Mouse (Mus musculus): ENCODE results near the gene Fndc9. TPM values are rescaled to one million over a fixed set of nuclear protein-coding genes. Genes with fewer than 3 reads are reported as not detected.

The Fndc9 gene
- polyA plus RNA-seq, 1 experiment from 2014 or later = 0.06 TPM

- Histone ChIP-seq H3K9ac (ENCODE audit: low read length) (no peak overlapping the region), H3K36me3 (ENCODE audit: control insufficient read depth, insufficient read depth, low read length) (no peaks in the 10 kb centered on the region), H3K4me1 (replicated peaks; ENCODE audit: control insufficient read depth, insufficient read depth, low read length) (no peaks in the 10 kb centered on the region), H3K4me2 (ENCODE audit: low read depth, low read length) (no peak overlapping the region), H3K4me3 (ENCODE audit: low read length) (no peak overlapping the region), H3K27ac (ENCODE audit: low read length) (no peak overlapping the region), H3K9me3 (ENCODE audit: control insufficient read depth, low read length) (no peaks in the 10 kb centered on the region), H3K27me3 (ENCODE audit: control insufficient read depth, insufficient read depth, low read depth, low read length) (no peaks in the 10 kb centered on the region)
- WGBS = 60% methylated on average over 2 of the region's 2 CpGs
- no peak for ATAC-seq (ENCODE audit: low read depth)
These were observed 11.8 kb upstream of the Fndc9 start for GRCm38 (mm10) chr11:46223575-46223974.

- no peak overlapping the region for H3K4me2 ChIP-seq (ENCODE audit: low read depth, low read length)
- no peaks in the 10 kb centered on the region for H3K9me3 ChIP-seq (ENCODE audit: control insufficient read depth, low read length)
- no peak for ATAC-seq (ENCODE audit: low read depth)
- H3K4me1 ChIP-seq (replicated peaks; ENCODE audit: control insufficient read depth, insufficient read depth, low read length) = no peaks in the 10 kb centered on the region
- H3K36me3 ChIP-seq (ENCODE audit: control insufficient read depth, insufficient read depth, low read length) = no peaks in the 10 kb centered on the region
- no peak overlapping the region for H3K9ac ChIP-seq (ENCODE audit: low read length)
- 89% methylated on average over 5 of the region's 5 CpGs for WGBS
- H3K27me3 ChIP-seq (ENCODE audit: control insufficient read depth, insufficient read depth, low read depth, low read length) = no peaks in the 10 kb centered on the region
- H3K27ac ChIP-seq (ENCODE audit: low read length) = no peak overlapping the region
- H3K4me3 ChIP-seq (ENCODE audit: low read length) = no peak overlapping the region
These were observed 10.0 kb upstream of the Fndc9 start for GRCm38 (mm10) chr11:46225345-46225744.

- 70% methylated on average over 6 of the region's 6 CpGs for whole genome bisulfite sequencing
- Histone ChIP-seq H3K27me3 (ENCODE audit: control insufficient read depth, insufficient read depth, low read depth, low read length) (no peaks in the 10 kb centered on the region), H3K9ac (ENCODE audit: low read length) (no peak overlapping the region), H3K9me3 (ENCODE audit: control insufficient read depth, low read length) (no peaks in the 10 kb centered on the region), H3K27ac (ENCODE audit: low read length) (no peak overlapping the region), H3K4me1 (replicated peaks; ENCODE audit: control insufficient read depth, insufficient read depth, low read length) (no peaks in the 10 kb centered on the region), H3K4me2 (ENCODE audit: low read depth, low read length) (no peak overlapping the region), H3K4me3 (ENCODE audit: low read length) (no peak overlapping the region), H3K36me3 (ENCODE audit: control insufficient read depth, insufficient read depth, low read length) (no peaks in the 10 kb centered on the region)
- no peak for ATAC-seq (ENCODE audit: low read depth)
These were observed 5.1 kb upstream of the Fndc9 start for GRCm38 (mm10) chr11:46230184-46230583.

- Histone ChIP-seq H3K36me3 (ENCODE audit: control insufficient read depth, insufficient read depth, low read length) (no peaks in the 10 kb centered on the region), H3K4me1 (replicated peaks; ENCODE audit: control insufficient read depth, insufficient read depth, low read length) (no peaks in the 10 kb centered on the region), H3K4me2 (ENCODE audit: low read depth, low read length) (no peak overlapping the region), H3K27me3 (ENCODE audit: control insufficient read depth, insufficient read depth, low read depth, low read length) (no peaks in the 10 kb centered on the region), H3K27ac (ENCODE audit: low read length) (no peak overlapping the region), H3K9ac (ENCODE audit: low read length) (no peak overlapping the region), H3K9me3 (ENCODE audit: control insufficient read depth, low read length) (no peaks in the 10 kb centered on the region), H3K4me3 (ENCODE audit: low read length) (no peak overlapping the region)
- WGBS = 82% methylated on average over 4 of the region's 4 CpGs
- no peak for ATAC-seq (ENCODE audit: low read depth)
These were observed 2.5 kb upstream of the Fndc9 start for GRCm38 (mm10) chr11:46232803-46233202.

GRCm38 (mm10) chr11:46233966-46234365 is 1.4 kb upstream of the Fndc9 start:
- H3K4me1 ChIP-seq (replicated peaks; ENCODE audit: control insufficient read depth, insufficient read depth, low read length) = no peaks in the 10 kb centered on the region
- H3K4me2 ChIP-seq (ENCODE audit: low read depth, low read length) = no peak overlapping the region
- H3K9me3 ChIP-seq (ENCODE audit: control insufficient read depth, low read length) = no peaks in the 10 kb centered on the region
- 57% methylated on average over 4 of the region's 4 CpGs for WGBS
- no peak for ATAC-seq (ENCODE audit: low read depth)
- H3K36me3 ChIP-seq (ENCODE audit: control insufficient read depth, insufficient read depth, low read length) = no peaks in the 10 kb centered on the region
- no peak overlapping the region for H3K27ac ChIP-seq (ENCODE audit: low read length)
- H3K4me3 ChIP-seq (ENCODE audit: low read length) = no peak overlapping the region
- H3K27me3 ChIP-seq (ENCODE audit: control insufficient read depth, insufficient read depth, low read depth, low read length) = no peaks in the 10 kb centered on the region
- H3K9ac ChIP-seq (ENCODE audit: low read length) = no peak overlapping the region

- 43% methylated on average over 4 of the region's 4 CpGs for WGBS
- Histone ChIP-seq H3K9me3 (ENCODE audit: control insufficient read depth, low read length) (no peaks in the 10 kb centered on the region), H3K27me3 (ENCODE audit: control insufficient read depth, insufficient read depth, low read depth, low read length) (no peaks in the 10 kb centered on the region), H3K4me1 (replicated peaks; ENCODE audit: control insufficient read depth, insufficient read depth, low read length) (no peaks in the 10 kb centered on the region), H3K4me3 (ENCODE audit: low read length) (no peak overlapping the region), H3K36me3 (ENCODE audit: control insufficient read depth, insufficient read depth, low read length) (no peaks in the 10 kb centered on the region), H3K27ac (ENCODE audit: low read length) (no peak overlapping the region), H3K4me2 (ENCODE audit: low read depth, low read length) (no peak overlapping the region), H3K9ac (ENCODE audit: low read length) (no peak overlapping the region)
- ATAC-seq (ENCODE audit: low read depth) = no peak
These were observed 1.6 kb downstream of the Fndc9 start for GRCm38 (mm10) chr11:46236976-46237375.

- no peak overlapping the region for H3K4me2 ChIP-seq (ENCODE audit: low read depth, low read length)
- H3K36me3 ChIP-seq (ENCODE audit: control insufficient read depth, insufficient read depth, low read length) = no peaks in the 10 kb centered on the region
- no peak overlapping the region for H3K4me3 ChIP-seq (ENCODE audit: low read length)
- WGBS = 81% methylated on average over 7 of the region's 7 CpGs
- H3K27me3 ChIP-seq (ENCODE audit: control insufficient read depth, insufficient read depth, low read depth, low read length) = no peaks in the 10 kb centered on the region
- H3K9me3 ChIP-seq (ENCODE audit: control insufficient read depth, low read length) = no peaks in the 10 kb centered on the region
- H3K27ac ChIP-seq (ENCODE audit: low read length) = no peak overlapping the region
- no peaks in the 10 kb centered on the region for H3K4me1 ChIP-seq (replicated peaks; ENCODE audit: control insufficient read depth, insufficient read depth, low read length)
- ATAC-seq (ENCODE audit: low read depth) = no peak
- no peak overlapping the region for H3K9ac ChIP-seq (ENCODE audit: low read length)
These were observed 5.9 kb downstream of the Fndc9 start for GRCm38 (mm10) chr11:46241150-46241673.

GRCm38 (mm10) chr11:46241985-46242384 is 6.7 kb downstream of the Fndc9 start:
- Histone ChIP-seq H3K4me1 (replicated peaks; ENCODE audit: control insufficient read depth, insufficient read depth, low read length) (no peaks in the 10 kb centered on the region), H3K27ac (ENCODE audit: low read length) (no peak overlapping the region), H3K9ac (ENCODE audit: low read length) (no peak overlapping the region), H3K4me3 (ENCODE audit: low read length) (no peak overlapping the region), H3K9me3 (ENCODE audit: control insufficient read depth, low read length) (no peaks in the 10 kb centered on the region), H3K36me3 (ENCODE audit: control insufficient read depth, insufficient read depth, low read length) (no peaks in the 10 kb centered on the region), H3K27me3 (ENCODE audit: control insufficient read depth, insufficient read depth, low read depth, low read length) (no peaks in the 10 kb centered on the region), H3K4me2 (ENCODE audit: low read depth, low read length) (no peak overlapping the region)
- 81% methylated on average over 8 of the region's 8 CpGs for WGBS
- ATAC-seq (ENCODE audit: low read depth) = no peak

- Histone ChIP-seq H3K9me3 (ENCODE audit: control insufficient read depth, low read length) (no peaks in the 10 kb centered on the region), H3K27me3 (ENCODE audit: control insufficient read depth, insufficient read depth, low read depth, low read length) (no peaks in the 10 kb centered on the region), H3K4me2 (ENCODE audit: low read depth, low read length) (no peak overlapping the region), H3K9ac (ENCODE audit: low read length) (no peak overlapping the region), H3K36me3 (ENCODE audit: control insufficient read depth, insufficient read depth, low read length) (no peaks in the 10 kb centered on the region), H3K4me3 (ENCODE audit: low read length) (no peak overlapping the region), H3K4me1 (replicated peaks; ENCODE audit: control insufficient read depth, insufficient read depth, low read length) (no peaks in the 10 kb centered on the region), H3K27ac (ENCODE audit: low read length) (no peak overlapping the region)
- WGBS = 88% methylated on average over 23 of the region's 23 CpGs
- no peak for ATAC-seq (ENCODE audit: low read depth)
These were observed 9.6 kb downstream of the Fndc9 start for GRCm38 (mm10) chr11:46244731-46245604.
